Mouse (Mus musculus) midbrain, embryonic 12.5 days (tissue): ENCODE data around the gene Ptcd1. TPM values are rescaled to one million over a fixed set of nuclear protein-coding genes. Genes with fewer than 3 reads are reported as not detected.
"Not testable (repeated sequence)": the region's sequence is repeated elsewhere in the genome, so short reads cannot be mapped to it uniquely, and the experiment has no call there.

ENCODE experiments used
- ATAC-seq: fragments of 200-750 bp; cut with Nextera tagmentation; 2 replicates; pipeline ENCODE4 v1.8.0; 2017; ENCODE audit warnings: low read depth, moderate TSS enrichment, moderate library complexity; ENCODE audit not compliant: low FRiP score
- H3K27ac ChIP-seq: fragments of 300-500 bp; sonication (generic); replicated peaks from 2 replicates; pipeline ENCODE4 v1.5.1; 2016; ENCODE audit warnings: mild to moderate bottlenecking
- H3K27me3 ChIP-seq: fragments of 300-500 bp; sonication (generic); 2 replicates; pipeline ENCODE4 v1.6.1; 2016; ENCODE audit warnings: mild to moderate bottlenecking
- H3K36me3 ChIP-seq: fragments of 300-500 bp; sonication (generic); 2 replicates; pipeline ENCODE4 v1.6.1; 2016
- H3K4me1 ChIP-seq: fragments of 300-500 bp; sonication (generic); 2 replicates; pipeline ENCODE4 v1.6.1; 2016
- H3K4me2 ChIP-seq: fragments of 300-500 bp; sonication (generic); replicated peaks from 2 replicates; pipeline ENCODE4 v1.6.1; 2016; ENCODE audit warnings: mild to moderate bottlenecking, moderate library complexity
- H3K4me3 ChIP-seq: fragments of 300-500 bp; sonication (generic); 2 replicates; pipeline ENCODE4 v1.5.1; 2016; ENCODE audit warnings: mild to moderate bottlenecking
- H3K9ac ChIP-seq: fragments of 300-500 bp; sonication (generic); replicated peaks from 2 replicates; pipeline ENCODE4 v1.6.1; 2016; ENCODE audit warnings: mild to moderate bottlenecking, moderate library complexity
- H3K9me3 ChIP-seq: fragments of 300-500 bp; sonication (generic); 2 replicates; pipeline ENCODE4 v1.6.1; 2016; ENCODE audit warnings: mild to moderate bottlenecking
- WGBS: fragments of 180-500 bp; shearing (Covaris S2); methylation state at CpG from one replicate; pipeline ENCODE4 v1.1.7; 2016; 5-methylcytosine and 5-hydroxymethylcytosine counted together
- polyA plus RNA-seq: library from polyadenylated mRNA; unstranded; fragments of >200 nt; fragmentation: Nextera tagmentation; extraction: Ambion mirVana; gene quantifications from 2 replicates; pipeline ENCODE4 v1.2.1, GENCODE M21; 2016

The Ptcd1 gene
- polyA plus RNA-seq: 22.7 and 23.3 TPM in 2 replicates

- ATAC-seq: peak; percentile 97
- under 1% methylated on average over 51 of the region's 51 CpGs for WGBS
- Histone ChIP-seq H3K27ac (peak within 1 kb of the TSS; percentile 83), H3K4me2 (peak within 1 kb of the TSS; percentile 96), H3K36me3 (peaks cover 49% of the 10 kb centered on the region), H3K9me3 (no peaks in the 10 kb centered on the region), H3K4me1 (peaks cover 27% of the 10 kb centered on the region), H3K4me3 (peak within 1 kb of the TSS; percentile 88), H3K27me3 (no peaks in the 10 kb centered on the region), H3K9ac (peak within 1 kb of the TSS; percentile 93)
Measured at GRCm38 (mm10) chr5:145166536-145167305, at the start of gene Ptcd1, which contains the start of gene Cpsf4. Ptcd1 (minus strand) TSS chr5:145167108. Cpsf4 (plus strand) TSS chr5:145167213.

DNA sequence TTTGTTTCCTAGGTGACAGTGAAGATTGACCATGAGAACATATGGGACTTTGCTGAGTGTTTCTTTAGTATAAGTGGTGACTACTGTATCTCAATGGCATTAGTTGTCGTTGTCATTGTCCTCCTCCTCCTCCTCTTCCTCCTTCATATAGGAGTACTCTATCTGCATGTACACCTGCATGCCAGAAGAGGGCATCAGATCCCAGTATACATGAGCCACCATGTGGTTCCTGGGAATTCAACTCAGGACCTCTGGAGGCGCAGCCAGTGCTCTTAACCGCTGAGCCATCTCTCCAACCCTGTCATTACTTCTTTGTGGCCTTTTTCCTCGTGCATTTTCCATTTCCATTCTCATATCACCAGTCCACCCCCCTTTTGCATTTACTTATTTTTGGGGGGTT is 47.8 kb upstream of the Ptcd1 start:
- H3K36me3 ChIP-seq: peaks cover 53% of the 10 kb centered on the region
- no peak overlapping the region for H3K27ac ChIP-seq
- H3K4me3 ChIP-seq: no peak overlapping the region

GRCm38 (mm10) chr5:145213505-145213904 is 46.6 kb upstream of the Ptcd1 start:
- Histone ChIP-seq H3K27me3 (no peaks in the 10 kb centered on the region), H3K9me3 (no peaks in the 10 kb centered on the region), H3K4me3 (no peak overlapping the region), H3K4me1 (no peaks in the 10 kb centered on the region), H3K4me2 (no peak overlapping the region), H3K36me3 (peaks cover 52% of the 10 kb centered on the region), H3K27ac (no peak overlapping the region), H3K9ac (no peak overlapping the region)
- WGBS: 90% methylated on average over 3 of the region's 3 CpGs
- ATAC-seq: no peak

More for the DNA sequence above, 47.8 kb upstream of the Ptcd1 start:
- Histone ChIP-seq H3K9ac (no peak overlapping the region), H3K27me3 (no peaks in the 10 kb centered on the region), H3K4me2 (no peak overlapping the region), H3K9me3 (no peaks in the 10 kb centered on the region), H3K4me1 (no peaks in the 10 kb centered on the region)
- 62% methylated on average over 4 of the region's 4 CpGs for WGBS
- no peak for ATAC-seq

DNA sequence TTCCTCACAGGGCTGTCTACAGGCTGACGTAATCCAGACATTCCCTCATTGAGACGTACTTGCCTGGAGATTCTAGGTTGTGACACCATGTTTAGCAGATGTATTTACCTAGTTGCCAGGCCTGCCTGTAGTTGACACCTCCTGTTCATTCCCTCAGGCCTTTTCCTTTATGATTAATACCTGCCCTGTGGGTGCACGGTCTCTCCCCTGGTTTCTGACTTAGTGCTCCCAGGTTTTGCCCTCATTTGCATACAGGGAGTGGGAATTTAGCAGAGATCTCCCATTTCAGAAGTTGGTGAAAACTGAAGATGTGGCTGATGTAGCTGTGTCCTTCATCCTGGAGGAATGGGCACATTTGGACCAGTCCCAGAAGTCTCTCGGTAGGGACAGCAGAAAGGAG is 45.3 kb upstream of the Ptcd1 start:
- Histone ChIP-seq H3K9me3 (no peaks in the 10 kb centered on the region), H3K36me3 (peaks cover 54% of the 10 kb centered on the region)
- no peak for ATAC-seq

DNA sequence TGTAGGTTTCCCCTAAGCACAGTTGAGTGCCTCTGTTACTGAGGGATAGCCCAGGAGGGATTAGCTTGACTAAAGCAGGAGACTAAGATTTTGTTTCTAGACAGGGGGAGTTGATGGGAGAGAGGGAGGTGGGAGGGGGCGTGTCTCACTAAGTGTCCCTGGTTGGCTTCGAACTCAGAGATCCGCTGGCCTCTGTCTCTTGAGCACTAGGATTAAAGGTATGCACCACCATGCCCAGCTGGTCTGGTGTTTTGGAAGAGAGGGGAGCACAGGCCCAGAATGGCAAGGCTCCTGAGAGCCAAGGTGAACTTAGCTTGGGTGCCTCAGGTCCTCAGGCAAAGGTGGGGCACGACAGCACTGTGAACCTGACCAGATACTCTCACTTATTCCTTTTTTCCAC is 44.4 kb upstream of the Ptcd1 start:
- ATAC-seq: no peak

More for the DNA sequence above, 45.3 kb upstream of the Ptcd1 start:
- Histone ChIP-seq H3K27ac (no peak overlapping the region), H3K4me1 (no peaks in the 10 kb centered on the region), H3K4me2 (no peak overlapping the region), H3K9ac (no peak overlapping the region), H3K4me3 (no peak overlapping the region), H3K27me3 (no peaks in the 10 kb centered on the region)
- WGBS: 94% methylated on average over 4 of the region's 4 CpGs

DNA sequence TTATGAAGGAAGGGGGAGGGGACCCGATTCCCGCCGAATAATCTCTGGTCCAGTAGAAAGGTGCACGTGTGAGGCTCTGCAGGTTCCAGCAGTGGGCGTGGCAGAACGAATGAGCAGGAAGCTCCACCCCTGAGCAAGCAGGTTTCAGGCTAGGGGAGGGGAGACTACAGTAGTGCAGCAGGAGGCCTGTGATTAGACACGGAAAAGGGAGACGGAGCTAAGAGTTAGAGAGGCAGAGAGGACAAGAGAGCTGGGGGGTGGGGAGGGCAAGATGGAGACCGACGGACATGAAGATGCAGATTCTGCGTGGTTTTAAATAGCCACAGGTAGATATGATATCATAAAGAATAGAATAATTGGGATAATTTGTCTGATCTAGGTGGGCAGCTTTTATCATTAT is 41.5 kb upstream of the Ptcd1 start:
- peaks cover 48% of the 10 kb centered on the region for H3K36me3 ChIP-seq
- H3K4me2 ChIP-seq, H3K9me3 ChIP-seq, H3K9ac ChIP-seq, H3K4me3 ChIP-seq, H3K27ac ChIP-seq, ATAC-seq, H3K27me3 ChIP-seq: not testable (repeated sequence)
- 48% methylated on average over 11 of the region's 11 CpGs for WGBS
- H3K4me1 ChIP-seq: peaks cover 11% of the 10 kb centered on the region

More for the DNA sequence above, 44.4 kb upstream of the Ptcd1 start:
- Histone ChIP-seq H3K4me3 (no peak overlapping the region), H3K36me3 (peaks cover 54% of the 10 kb centered on the region), H3K9ac (no peak overlapping the region), H3K4me2 (no peak overlapping the region), H3K4me1 (no peaks in the 10 kb centered on the region), H3K27me3 (no peaks in the 10 kb centered on the region), H3K27ac (no peak overlapping the region), H3K9me3 (no peaks in the 10 kb centered on the region)
- WGBS: 98% methylated on average over 4 of the region's 4 CpGs

- H3K9me3 ChIP-seq: no peaks in the 10 kb centered on the region
- peaks cover 11% of the 10 kb centered on the region for H3K4me1 ChIP-seq
- H3K4me3 ChIP-seq: no peak overlapping the region
- H3K9ac ChIP-seq: no peak overlapping the region
- ATAC-seq: no peak
- peaks cover 47% of the 10 kb centered on the region for H3K36me3 ChIP-seq
- no peaks in the 10 kb centered on the region for H3K27me3 ChIP-seq
- 89% methylated on average over 6 of the region's 6 CpGs for WGBS
- no peak overlapping the region for H3K4me2 ChIP-seq
- no peak overlapping the region for H3K27ac ChIP-seq
Measured at GRCm38 (mm10) chr5:145207954-145208353, 41.0 kb upstream of the Ptcd1 start.

- Histone ChIP-seq H3K4me3 (no peak overlapping the region), H3K4me1 (peaks cover 11% of the 10 kb centered on the region), H3K27ac (no peak overlapping the region), H3K9ac (no peak overlapping the region), H3K9me3 (no peaks in the 10 kb centered on the region), H3K4me2 (no peak overlapping the region), H3K36me3 (peaks cover 41% of the 10 kb centered on the region), H3K27me3 (no peaks in the 10 kb centered on the region)
- ATAC-seq: no peak
- 96% methylated on average over 6 of the region's 6 CpGs for WGBS
Measured at GRCm38 (mm10) chr5:145207385-145207784, 40.5 kb upstream of the Ptcd1 start.

DNA sequence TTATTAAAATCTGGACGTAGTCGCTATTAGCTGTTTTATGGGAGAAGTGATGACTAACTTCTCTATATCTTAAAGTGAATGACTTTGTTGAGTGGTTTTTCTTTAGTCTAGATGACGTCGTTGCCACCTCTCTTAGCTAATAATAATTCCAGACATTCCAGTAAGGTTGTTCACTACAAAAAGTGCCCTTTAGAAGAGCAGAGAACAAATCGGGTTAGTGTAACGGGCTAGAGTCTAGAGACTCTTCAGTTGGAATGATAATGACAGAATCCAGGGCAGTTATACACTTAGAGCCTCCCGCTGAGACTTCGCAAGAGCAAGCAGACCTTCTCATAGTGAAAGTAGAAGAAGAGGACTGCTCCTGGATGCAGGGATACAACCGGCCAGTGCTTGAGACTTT is 38.1 kb upstream of the Ptcd1 start:
- Histone ChIP-seq H3K36me3 (peaks cover 18% of the 10 kb centered on the region), H3K4me2 (peak overlapping the region; percentile 59), H3K4me3 (peak overlapping the region; percentile 62), H3K27ac (no peak overlapping the region), H3K27me3 (no peaks in the 10 kb centered on the region), H3K9ac (peak overlapping the region; percentile 51; the same call in 1 of the 2 replicates), H3K9me3 (no peaks in the 10 kb centered on the region), H3K4me1 (peaks cover 23% of the 10 kb centered on the region)
- 28% methylated on average over 9 of the region's 9 CpGs for WGBS
- ATAC-seq: no peak

DNA sequence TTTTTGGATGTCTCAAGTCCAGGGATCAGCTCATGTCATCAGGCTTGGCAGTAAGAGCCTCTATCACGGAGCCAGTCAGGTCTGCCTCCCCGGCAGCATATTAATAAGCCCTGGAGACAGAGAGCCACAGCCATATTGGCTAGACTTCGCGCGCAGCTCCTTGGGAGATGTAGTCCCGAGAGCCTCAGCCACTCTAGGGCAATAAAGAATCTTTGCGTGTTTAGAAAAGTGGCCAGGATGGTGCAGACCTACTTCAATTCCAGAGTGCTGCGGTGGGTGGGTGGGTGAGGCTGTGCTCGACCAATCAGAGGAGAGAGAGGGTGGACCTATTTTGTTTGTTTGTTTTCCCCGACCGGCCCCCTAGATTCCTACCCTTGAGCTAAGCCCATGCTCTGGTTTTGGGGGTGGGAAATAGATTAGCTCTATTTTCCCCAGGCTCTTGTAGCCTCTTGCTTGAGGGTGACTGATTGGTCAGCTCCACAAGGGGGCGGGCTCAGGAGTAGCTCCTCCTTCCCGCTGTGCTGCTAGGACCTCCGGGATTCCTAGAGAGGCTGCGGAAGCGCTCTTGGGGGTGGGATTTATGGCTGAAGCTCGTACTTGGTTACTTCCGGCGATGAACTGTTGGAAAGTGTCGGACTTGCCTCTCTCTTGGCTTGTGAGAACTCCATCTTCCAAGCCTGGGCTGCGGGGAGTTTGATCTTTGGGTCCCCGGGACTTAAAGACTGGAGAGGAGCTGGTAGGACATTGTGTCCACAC is 37.2 kb upstream of the Ptcd1 start, which contains the start of gene Zkscan5:
TSS of gene Zkscan5 (plus strand) at position 627 of the 756 bp plus-strand sequence.
- Histone ChIP-seq H3K27ac (peak within 1 kb of the TSS; percentile 83), H3K4me1 (peaks cover 23% of the 10 kb centered on the region), H3K9ac (peak within 1 kb of the TSS; percentile 55), H3K27me3 (no peaks in the 10 kb centered on the region), H3K4me2 (peak within 1 kb of the TSS; percentile 59), H3K36me3 (peaks cover 9% of the 10 kb centered on the region), H3K4me3 (peak within 1 kb of the TSS; percentile 62), H3K9me3 (no peaks in the 10 kb centered on the region)
- peak; percentile 97 for ATAC-seq
- WGBS: under 1% methylated on average over 21 of the region's 22 CpGs

GRCm38 (mm10) chr5:145202446-145202845 is 35.5 kb upstream of the Ptcd1 start:
- Histone ChIP-seq H3K4me2 (no peak overlapping the region), H3K36me3 (peaks cover 8% of the 10 kb centered on the region; the same call in 1 of the 2 replicates), H3K27ac (no peak overlapping the region), H3K9me3 (no peaks in the 10 kb centered on the region), H3K4me1 (peaks cover 23% of the 10 kb centered on the region), H3K4me3 (no peak overlapping the region), H3K9ac (no peak overlapping the region), H3K27me3 (no peaks in the 10 kb centered on the region)
- WGBS: 51% methylated on average over 3 of the region's 3 CpGs
- no peak for ATAC-seq
